Mouse (Mus musculus) hematopoietic stem cell, adult 5-6 weeks (primary cell): Measurements from ENCODE around the gene Kpna6. TPM values are rescaled to one million over a fixed set of nuclear protein-coding genes. Genes with fewer than 3 reads are reported as not detected.

Experiments used
- ATAC-seq, 2 experiments: fragments of 125-278 bp in 1 of 2; replicated peaks in 1 of 2; 2 replicates each; pipeline ENCODE4 v1.8.0; 2016 to 2017; ENCODE audit warnings: inconsistent platforms in 2 of 2, mild to moderate bottlenecking in 2 of 2, moderate number of reproducible peaks in 2 of 2, low read depth in 1 of 2, moderate TSS enrichment in 1 of 2; ENCODE audit not compliant: low FRiP score in 2 of 2, poor library complexity in 2 of 2, severe bottlenecking in 2 of 2, insufficient read depth in 1 of 2, low TSS enrichment in 1 of 2
- total RNA-seq: library from RNA; stranded (forward); fragments of 172-1452, 232-1000 nt; gene quantifications from 2 replicates; pipeline ENCODE4 v1.2.3, GENCODE M21; 2017

Gene Kpna6
- total RNA-seq, 1 experiment from 2014 or later = 16.0 TPM

- no peak for ATAC-seq
Measured at GRCm38 (mm10) chr4:129662255-129662813, 10.2 kb downstream of the Kpna6 start.

GRCm38 (mm10) chr4:129661584-129661983 lies 11.0 kb downstream of the Kpna6 start:
- ATAC-seq = no peak

GRCm38 (mm10) chr4:129654770-129655169 lies 17.8 kb downstream of the Kpna6 start:
- no peak for ATAC-seq

GRCm38 (mm10) chr4:129650359-129650758 lies 22.2 kb downstream of the Kpna6 start:
- ATAC-seq = no peak

GRCm38 (mm10) chr4:129648656-129649055 lies 23.9 kb downstream of the Kpna6 start:
- ATAC-seq = no peak

- ATAC-seq = no peak
Measured at GRCm38 (mm10) chr4:129645204-129645603, 27.4 kb downstream of the Kpna6 start.

- no peak for ATAC-seq
Measured at GRCm38 (mm10) chr4:129641756-129642155, 30.8 kb downstream of the Kpna6 start.

- peak; percentile 91 to 95 for ATAC-seq
Measured at GRCm38 (mm10) chr4:129640638-129641467, 31.7 kb downstream of the Kpna6 start, which contains the start of gene Txlna. Gene Txlna (minus strand): TSS chr4:129641065.

GRCm38 (mm10) chr4:129640101-129640637 lies 32.4 kb downstream of the Kpna6 start:
- no peak for ATAC-seq

GRCm38 (mm10) chr4:129639221-129639620 lies 33.3 kb downstream of the Kpna6 start:
- no peak for ATAC-seq

- no peak for ATAC-seq
Measured at GRCm38 (mm10) chr4:129633852-129634251, 38.7 kb downstream of the Kpna6 start.

GRCm38 (mm10) chr4:129631867-129632266 lies 40.7 kb downstream of the Kpna6 start:
- ATAC-seq = no peak

- no peak for ATAC-seq
Measured at GRCm38 (mm10) chr4:129630944-129631343, 41.6 kb downstream of the Kpna6 start.

GRCm38 (mm10) chr4:129626035-129626434 lies 46.5 kb downstream of the Kpna6 start:
- no peak for ATAC-seq

GRCm38 (mm10) chr4:129625496-129625895 lies 47.1 kb downstream of the Kpna6 start:
- no peak for ATAC-seq

GRCm38 (mm10) chr4:129625029-129625370 lies 47.6 kb downstream of the Kpna6 start:
- ATAC-seq = peak; percentile 68

- peak; percentile 93 to 95 for ATAC-seq
Measured at GRCm38 (mm10) chr4:129624281-129625028, 48.1 kb downstream of the Kpna6 start.

GRCm38 (mm10) chr4:129623681-129624091 lies 48.9 kb downstream of the Kpna6 start, which contains the start of gene Ccdc28b:
Gene Ccdc28b (minus strand): TSS chr4:129623947.
- peak in 1 of 2 experiments; percentile 4; a peak in 1 of 4 replicates for ATAC-seq
